Mouse (Mus musculus): ENCODE measurements at regions not wholly inside any gene's neighbourhood (a gene's known extent, or its start where the extent isn't known, plus 50 kb on each side); places are given as distances from the start of the nearest gene placed in this dataset.

- no peak for ATAC-seq (ENCODE audit: insufficient read depth, low read depth)
- H3K9ac ChIP-seq (replicated peaks; ENCODE audit: low read depth, low read length): no peak overlapping the region
- 64% methylated on average over 4 of the region's 4 CpGs for WGBS
- no peak overlapping the region for H3K27ac ChIP-seq (ENCODE audit: low read depth)
- H3K27me3 ChIP-seq (ENCODE audit: control insufficient read depth, insufficient read depth, low read length): no peaks in the 10 kb centered on the region
- no peaks in the 10 kb centered on the region for H3K36me3 ChIP-seq (replicated peaks; ENCODE audit: control insufficient read depth, insufficient read depth, low read length)
- no peak overlapping the region for H3K4me3 ChIP-seq (ENCODE audit: low read depth, low read length)
- no peaks in the 10 kb centered on the region for H3K9me3 ChIP-seq (replicated peaks; ENCODE audit: control insufficient read depth, low read length)
- H3K4me1 ChIP-seq (ENCODE audit: control insufficient read depth, insufficient read depth): no peaks in the 10 kb centered on the region
- no peak overlapping the region for H3K4me2 ChIP-seq (ENCODE audit: low read depth, low read length)
- TF ChIP-seq EP300 (IDR thresholded peaks at IDR 0.05; ENCODE audit: low read depth) (no peak), CTCF (IDR thresholded peaks at IDR 0.05; ENCODE audit: low read depth) (no peak)
- no peak for DNase-seq (ENCODE audit: low spot score)
These were observed 397.0 kb upstream of the Cadm2 start for GRCm38 (mm10) chr16:68017672-68018071.

DNA sequence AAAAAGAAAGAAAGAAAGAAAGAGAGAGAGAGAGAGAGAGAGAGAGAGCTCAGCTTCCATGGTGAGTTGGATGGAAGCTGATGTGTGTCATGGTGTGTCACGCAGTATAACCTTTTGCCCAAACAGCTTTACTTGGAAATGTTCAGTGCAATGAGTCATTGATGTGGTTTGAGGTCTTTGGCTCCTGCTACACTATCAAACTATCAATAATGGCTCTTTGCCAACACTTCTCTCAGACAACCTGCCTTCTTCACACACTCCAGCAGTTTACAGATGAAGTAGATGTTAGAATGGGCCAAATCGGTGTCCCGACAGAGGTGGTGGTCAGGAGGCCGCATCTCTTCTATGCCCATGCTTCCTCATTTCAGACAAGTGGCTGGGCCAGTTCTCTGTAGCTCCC is 369.0 kb upstream of the Cadm2 start:
- Histone ChIP-seq H3K27ac (ENCODE audit: low read depth) (no peak overlapping the region), H3K9me3 (replicated peaks; ENCODE audit: control insufficient read depth, low read length) (no peaks in the 10 kb centered on the region), H3K27me3 (ENCODE audit: control insufficient read depth, insufficient read depth, low read length) (no peaks in the 10 kb centered on the region), H3K9ac (replicated peaks; ENCODE audit: low read depth, low read length) (no peak overlapping the region), H3K4me3 (ENCODE audit: low read depth, low read length) (no peak overlapping the region), H3K4me2 (ENCODE audit: low read depth, low read length) (no peak overlapping the region), H3K4me1 (ENCODE audit: control insufficient read depth, insufficient read depth) (no peaks in the 10 kb centered on the region), H3K36me3 (replicated peaks; ENCODE audit: control insufficient read depth, insufficient read depth, low read length) (no peaks in the 10 kb centered on the region)
- WGBS: 86% methylated on average over 4 of the region's 4 CpGs
- DNase-seq (ENCODE audit: low spot score) (no peak), ATAC-seq (ENCODE audit: insufficient read depth, low read depth) (no peak)
- no peak for TF ChIP-seq CTCF (IDR thresholded peaks at IDR 0.05; ENCODE audit: low read depth)
- TF ChIP-seq EP300 (IDR thresholded peaks at IDR 0.05; ENCODE audit: low read depth): no peak

GRCm38 (mm10) chr16:67976565-67976964 is 355.9 kb upstream of the Cadm2 start:
- Histone ChIP-seq H3K4me1 (ENCODE audit: control insufficient read depth, insufficient read depth) (no peaks in the 10 kb centered on the region), H3K9me3 (replicated peaks; ENCODE audit: control insufficient read depth, low read length) (no peaks in the 10 kb centered on the region), H3K36me3 (replicated peaks; ENCODE audit: control insufficient read depth, insufficient read depth, low read length) (no peaks in the 10 kb centered on the region), H3K9ac (replicated peaks; ENCODE audit: low read depth, low read length) (no peak overlapping the region), H3K4me2 (ENCODE audit: low read depth, low read length) (no peak overlapping the region), H3K4me3 (ENCODE audit: low read depth, low read length) (no peak overlapping the region), H3K27me3 (ENCODE audit: control insufficient read depth, insufficient read depth, low read length) (no peaks in the 10 kb centered on the region), H3K27ac (ENCODE audit: low read depth) (no peak overlapping the region)
- no peak for TF ChIP-seq EP300 (IDR thresholded peaks at IDR 0.05; ENCODE audit: low read depth)
- TF ChIP-seq CTCF (IDR thresholded peaks at IDR 0.05; ENCODE audit: low read depth): 0 out of 2 replicates have a peak, but pooled peaks have one; percentile 4
- ATAC-seq (ENCODE audit: insufficient read depth, low read depth) (no peak), DNase-seq (ENCODE audit: low spot score) (no peak)

DNA sequence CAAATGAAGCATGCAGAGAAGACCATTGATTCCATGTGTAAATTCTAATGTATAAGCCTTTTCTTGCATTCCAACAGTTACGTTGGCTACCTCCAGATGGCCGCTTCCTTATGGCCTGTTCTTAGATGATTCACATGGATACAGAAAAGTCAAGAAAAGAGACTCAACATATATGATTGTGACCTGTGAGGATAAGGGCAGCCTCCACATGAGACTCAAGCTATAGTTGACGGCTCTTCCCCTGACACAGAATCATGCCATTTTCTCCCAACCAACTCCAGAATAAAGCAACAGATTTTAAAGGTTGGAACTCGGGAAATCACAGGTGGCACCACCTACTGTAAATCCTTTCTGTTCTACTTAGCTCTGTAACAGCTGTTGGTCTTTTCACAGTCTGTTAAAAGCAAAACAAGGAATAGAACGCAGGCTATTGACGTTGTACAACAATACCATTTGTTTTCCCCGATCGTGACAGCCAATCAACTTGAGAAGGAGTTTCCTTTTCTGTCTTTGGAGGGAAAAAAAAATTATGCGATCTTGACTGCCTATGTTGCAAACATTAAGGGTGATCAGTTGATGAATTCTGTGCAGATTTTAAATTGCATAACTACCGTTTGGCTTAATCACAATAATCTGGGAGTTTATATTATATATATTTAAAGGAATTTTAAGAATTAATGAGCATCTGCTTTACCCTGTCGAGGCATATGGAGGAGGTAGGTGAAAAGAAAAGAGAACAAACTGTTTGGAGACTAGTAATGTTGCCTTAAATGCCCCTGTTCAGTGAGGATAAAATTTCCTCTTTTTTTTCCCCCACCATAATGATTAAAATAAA is 347.8 kb upstream of the Cadm2 start:
- H3K27me3 ChIP-seq (ENCODE audit: control insufficient read depth, insufficient read depth, low read length): no peaks in the 10 kb centered on the region
- H3K27ac ChIP-seq (ENCODE audit: low read depth): no peak overlapping the region
- no peak overlapping the region for H3K4me3 ChIP-seq (ENCODE audit: low read depth, low read length)
- WGBS: 69% methylated on average over 11 of the region's 11 CpGs
- no peak overlapping the region for H3K4me2 ChIP-seq (ENCODE audit: low read depth, low read length)
- no peaks in the 10 kb centered on the region for H3K36me3 ChIP-seq (replicated peaks; ENCODE audit: control insufficient read depth, insufficient read depth, low read length)
- TF ChIP-seq EP300 (IDR thresholded peaks at IDR 0.05; ENCODE audit: low read depth): no peak
- no peak for TF ChIP-seq CTCF (IDR thresholded peaks at IDR 0.05; ENCODE audit: low read depth)
- no peak overlapping the region for H3K9ac ChIP-seq (replicated peaks; ENCODE audit: low read depth, low read length)
- H3K4me1 ChIP-seq (ENCODE audit: control insufficient read depth, insufficient read depth): no peaks in the 10 kb centered on the region
- DNase-seq (ENCODE audit: low spot score) (no peak), ATAC-seq (ENCODE audit: insufficient read depth, low read depth) (no peak)
- no peaks in the 10 kb centered on the region for H3K9me3 ChIP-seq (replicated peaks; ENCODE audit: control insufficient read depth, low read length)

DNA sequence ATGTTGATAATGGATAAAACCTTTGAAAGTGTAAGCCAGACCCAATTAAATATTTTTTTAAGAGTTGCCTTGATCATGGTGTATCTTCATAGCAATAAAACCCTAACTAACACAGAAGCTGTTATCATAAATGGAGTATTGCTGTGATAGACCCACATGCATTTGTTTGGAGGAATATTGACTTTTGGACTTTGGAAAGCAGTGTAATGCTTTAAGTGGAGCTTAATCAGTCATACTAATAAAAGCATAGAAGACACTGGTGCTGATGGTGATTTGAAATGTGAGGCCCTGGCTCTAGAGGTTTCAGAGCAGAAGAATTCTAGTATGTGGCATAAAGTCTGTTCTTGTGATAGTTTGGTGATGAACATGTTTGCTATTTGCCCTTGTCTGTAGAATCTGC is 328.4 kb upstream of the Cadm2 start:
- Histone ChIP-seq H3K36me3 (replicated peaks; ENCODE audit: control insufficient read depth, insufficient read depth, low read length) (no peaks in the 10 kb centered on the region), H3K4me1 (ENCODE audit: control insufficient read depth, insufficient read depth) (no peaks in the 10 kb centered on the region), H3K9ac (replicated peaks; ENCODE audit: low read depth, low read length) (no peak overlapping the region), H3K4me2 (ENCODE audit: low read depth, low read length) (no peak overlapping the region), H3K4me3 (ENCODE audit: low read depth, low read length) (no peak overlapping the region), H3K27me3 (ENCODE audit: control insufficient read depth, insufficient read depth, low read length) (no peaks in the 10 kb centered on the region), H3K27ac (ENCODE audit: low read depth) (no peak overlapping the region), H3K9me3 (replicated peaks; ENCODE audit: control insufficient read depth, low read length) (0 out of 2 replicates have a peak, but pooled peaks cover 4% of the 10 kb centered on the region)
- no peak for DNase-seq (ENCODE audit: low spot score)
- no peak for ATAC-seq (ENCODE audit: insufficient read depth, low read depth)
- TF ChIP-seq EP300 (IDR thresholded peaks at IDR 0.05; ENCODE audit: low read depth) (no peak), CTCF (IDR thresholded peaks at IDR 0.05; ENCODE audit: low read depth) (no peak)

GRCm38 (mm10) chr16:67944406-67944805 is 323.7 kb upstream of the Cadm2 start:
- no peak overlapping the region for H3K9ac ChIP-seq (replicated peaks; ENCODE audit: low read depth, low read length)
- H3K27me3 ChIP-seq (ENCODE audit: control insufficient read depth, insufficient read depth, low read length): no peaks in the 10 kb centered on the region
- H3K27ac ChIP-seq (ENCODE audit: low read depth): no peak overlapping the region
- ATAC-seq (ENCODE audit: insufficient read depth, low read depth): no peak
- WGBS: 58% methylated on average over 3 of the region's 3 CpGs
- no peak for TF ChIP-seq CTCF (IDR thresholded peaks at IDR 0.05; ENCODE audit: low read depth)
- TF ChIP-seq EP300 (IDR thresholded peaks at IDR 0.05; ENCODE audit: low read depth): no peak
- no peak overlapping the region for H3K4me3 ChIP-seq (ENCODE audit: low read depth, low read length)
- H3K4me1 ChIP-seq (ENCODE audit: control insufficient read depth, insufficient read depth): no peaks in the 10 kb centered on the region
- H3K4me2 ChIP-seq (ENCODE audit: low read depth, low read length): no peak overlapping the region
- H3K36me3 ChIP-seq (replicated peaks; ENCODE audit: control insufficient read depth, insufficient read depth, low read length): no peaks in the 10 kb centered on the region
- no peak for DNase-seq (ENCODE audit: low spot score)
- H3K9me3 ChIP-seq (replicated peaks; ENCODE audit: control insufficient read depth, low read length): no peaks in the 10 kb centered on the region
